Mouse (Mus musculus) kidney, adult 2 months (tissue): ENCODE measurements around the gene Tnpo3. TPM values are rescaled to one million over a fixed set of nuclear protein-coding genes. Genes with fewer than 3 reads are reported as not detected.
A peak's percentile ranks its signal among the peaks of the same experiment; 100 is the strongest.

Experiments
- DNase-seq: peaks from one replicate; pipeline ENCODE4 v3.0.0; 2021
- H3K27ac ChIP-seq: fragments of 200-500 bp; 2 replicates; pipeline ENCODE4 v1.5.1; 2012; ENCODE audit warnings: low read depth, low read length, control low read depth, inconsistent platforms; ENCODE audit not compliant: insufficient read depth
- H3K27me3 ChIP-seq: fragments of 200-500 bp; replicated peaks from 2 replicates; pipeline ENCODE4 v1.6.1; 2012; ENCODE audit warnings: mild to moderate bottlenecking, moderate library complexity, low read length, inconsistent platforms; ENCODE audit not compliant: control insufficient read depth, insufficient read depth
- H3K36me3 ChIP-seq: fragments of 200-500 bp; 2 replicates; pipeline ENCODE4 v1.6.1; 2012; ENCODE audit warnings: mild to moderate bottlenecking, moderate library complexity, low read length, inconsistent platforms; ENCODE audit not compliant: control insufficient read depth, insufficient read depth
- H3K4me1 ChIP-seq: fragments of 200-500 bp; 2 replicates; pipeline ENCODE4 v1.6.1; 2011; ENCODE audit warnings: low read length; ENCODE audit not compliant: control insufficient read depth, insufficient read depth
- H3K4me3 ChIP-seq: fragments of 200-500 bp; 2 replicates; pipeline ENCODE4 v1.5.1; 2011; ENCODE audit warnings: mild to moderate bottlenecking, low read depth, low read length, control low read depth; ENCODE audit not compliant: insufficient read depth
- CTCF ChIP-seq: fragments of 200-500 bp; conservative IDR thresholded peaks from 2 replicates; pipeline ENCODE4 v1.5.1; 2011; ENCODE audit warnings: low read depth, mild to moderate bottlenecking, control low read depth, low read length, moderate library complexity, mixed read lengths; ENCODE audit not compliant: insufficient read depth, insufficient read length
- POLR2A ChIP-seq: fragments of 200-500 bp; IDR thresholded peaks from one replicate; pipeline ENCODE4 v1.6.1; 2011; ENCODE audit warnings: low read depth, low read length, control low read depth
- WGBS: fragments of 180-500 bp; shearing (Covaris S2); methylation state at CpG from one replicate; pipeline ENCODE4 v1.1.7; 2018; 5-methylcytosine and 5-hydroxymethylcytosine counted together
- polyA plus RNA-seq: library from polyadenylated mRNA; depleted of rRNA; stranded (reverse); fragments of >200 nt; gene quantifications from 2 replicates; pipeline ENCODE4 v1.2.3, GENCODE M21; 2012; rRNA removed

The Tnpo3 gene
- polyA plus RNA-seq, 1 experiment, result 56.8 TPM

DNA sequence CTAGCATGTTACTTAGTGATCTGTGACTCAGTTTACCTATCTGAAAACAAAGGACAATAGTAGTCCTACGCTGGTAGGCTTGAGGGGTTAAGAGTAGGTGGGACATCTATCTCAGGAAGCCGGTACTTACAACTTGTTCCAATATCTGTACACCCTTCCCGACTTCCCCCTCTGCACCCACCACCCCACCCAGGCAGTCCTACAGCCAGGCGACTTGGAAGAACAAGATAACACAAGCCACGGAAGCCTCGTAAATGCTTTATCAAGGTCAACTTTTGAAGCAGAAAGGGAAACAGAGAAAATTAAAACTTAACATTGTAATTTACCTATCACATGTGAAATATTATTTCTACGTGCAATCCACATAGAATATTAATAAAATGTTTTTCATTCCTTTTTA lies 109.5 kb downstream of the Tnpo3 start:
- Histone ChIP-seq H3K4me3 (no peak overlapping the region), H3K27me3 (no peaks in the 10 kb centered on the region), H3K27ac (no peak overlapping the region), H3K36me3 (no peaks in the 10 kb centered on the region), H3K4me1 (no peaks in the 10 kb centered on the region)
- no peak for TF ChIP-seq CTCF
- TF ChIP-seq POLR2A, result no peak
- no peak for DNase-seq
- WGBS, result 96% methylated on average over 7 of the region's 7 CpGs

DNA sequence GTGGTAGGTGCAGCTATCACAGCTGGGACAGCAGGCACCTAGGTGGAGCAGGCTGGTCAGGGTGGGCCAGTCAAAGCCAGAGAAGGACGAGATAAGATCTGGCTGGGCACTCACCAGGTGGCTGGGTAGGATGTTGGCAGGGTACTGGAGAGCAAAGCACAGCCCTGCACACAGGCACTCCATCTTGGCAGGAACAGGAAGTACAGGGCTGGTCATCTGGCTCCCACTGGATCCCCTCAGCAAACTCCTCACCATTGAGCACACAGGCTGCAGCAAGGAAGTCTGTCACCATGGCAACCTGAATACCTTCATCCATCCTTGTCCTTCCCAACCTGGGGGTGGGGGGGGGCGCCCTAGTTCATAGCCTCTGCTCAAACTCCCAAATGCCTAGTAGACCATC lies 111.9 kb downstream of the Tnpo3 start:
- Histone ChIP-seq H3K4me1 (no peaks in the 10 kb centered on the region), H3K27me3 (no peaks in the 10 kb centered on the region), H3K36me3 (no peaks in the 10 kb centered on the region), H3K4me3 (no peak overlapping the region), H3K27ac (no peak overlapping the region)
- WGBS, result 61% methylated on average over 2 of the region's 2 CpGs
- TF ChIP-seq CTCF (no peak), POLR2A (no peak)
- DNase-seq, result no peak

- DNase-seq, result no peak
- Histone ChIP-seq H3K27ac (no peak overlapping the region), H3K4me3 (no peak overlapping the region), H3K4me1 (no peaks in the 10 kb centered on the region), H3K36me3 (no peaks in the 10 kb centered on the region), H3K27me3 (no peaks in the 10 kb centered on the region)
- TF ChIP-seq CTCF (no peak), POLR2A (no peak)
- WGBS, result 49% methylated on average over 25 of the region's 25 CpGs
These were observed 113.4 kb downstream of the Tnpo3 start for GRCm38 (mm10) chr6:29496270-29496669.

GRCm38 (mm10) chr6:29494101-29494500 lies 115.6 kb downstream of the Tnpo3 start:
- TF ChIP-seq CTCF (no peak), POLR2A (no peak)
- Histone ChIP-seq H3K4me3 (no peak overlapping the region), H3K36me3 (no peaks in the 10 kb centered on the region), H3K27me3 (no peaks in the 10 kb centered on the region), H3K27ac (no peak overlapping the region), H3K4me1 (no peaks in the 10 kb centered on the region)
- peak; percentile 54 for DNase-seq
- WGBS, result 56% methylated on average over 4 of the region's 4 CpGs

Other genes starting within 250 kb of the Tnpo3 start
- gene Opn1sw, start 221.4 kb downstream of the Tnpo3 start, polyA plus RNA-seq, result not detected in 2 replicates
- 4.0 and 5.6 TPM in 2 replicates for gene Ccdc136, start 213.6 kb downstream of the Tnpo3 start, polyA plus RNA-seq
- 0.49 and 2.6 TPM in 2 replicates for gene Flnc, start 176.6 kb downstream of the Tnpo3 start, polyA plus RNA-seq
- gene Atp6v1f, start 142.2 kb downstream of the Tnpo3 start, polyA plus RNA-seq, result 796 and 827 TPM in 2 replicates
- gene Atp6v1fnb, start 138.4 kb downstream of the Tnpo3 start, polyA plus RNA-seq, result 0.17 TPM in 1 of 2 replicates, not detected in the other
- gene Kcp, start 101.9 kb downstream of the Tnpo3 start, polyA plus RNA-seq, result 25.7 and 26.2 TPM in 2 replicates
- gene Irf5, start 83.3 kb downstream of the Tnpo3 start, polyA plus RNA-seq, result 17.0 and 19.1 TPM in 2 replicates
- gene Tspan33, start 84.3 kb upstream of the Tnpo3 start, polyA plus RNA-seq, result 34.1 and 39.8 TPM in 2 replicates
- gene Smo, start 125.6 kb upstream of the Tnpo3 start, polyA plus RNA-seq, result 53.4 and 59.5 TPM in 2 replicates
- gene Ahcyl2, start 158.1 kb upstream of the Tnpo3 start, polyA plus RNA-seq, result 107 and 122 TPM in 2 replicates